Mouse (Mus musculus) kidney, embryonic 14.5 days (tissue): ENCODE results near the gene Slc27a5. TPM values are rescaled to one million over a fixed set of nuclear protein-coding genes. Genes with fewer than 3 reads are reported as not detected.

Experiments
- polyA plus RNA-seq: library from polyadenylated mRNA; unstranded; fragments of >200 nt; fragmentation: Nextera tagmentation; extraction: Ambion mirVana; gene quantifications from 2 replicates; pipeline ENCODE4 v1.2.1, GENCODE M21; 2014

The Slc27a5 gene
- polyA plus RNA-seq, 1 experiment from 2014 or later, result not detected

Other genes with a start within 250 kb of the Slc27a5 start
- gene Zscan18, start 194.6 kb downstream of the Slc27a5 start, polyA plus RNA-seq, result 6.1 and 9.3 TPM in 2 replicates
- gene Zfp329, start 179.3 kb downstream of the Slc27a5 start, polyA plus RNA-seq, result 18.5 and 19.8 TPM in 2 replicates
- gene Zfp110, start 163.4 kb downstream of the Slc27a5 start, polyA plus RNA-seq, result 20.9 and 33.2 TPM in 2 replicates
- gene Zfp128, start 117.0 kb downstream of the Slc27a5 start, polyA plus RNA-seq, result 4.0 and 4.5 TPM in 2 replicates
- gene Zscan22, start 100.4 kb downstream of the Slc27a5 start, polyA plus RNA-seq, result 17.7 and 22.1 TPM in 2 replicates
- gene Rps5, start 75.9 kb downstream of the Slc27a5 start, polyA plus RNA-seq, result 1,360 and 1,560 TPM in 2 replicates
- 0.47 and 0.76 TPM in 2 replicates for gene Rnf225, start 70.8 kb downstream of the Slc27a5 start, polyA plus RNA-seq
- 6.9 and 9.3 TPM in 2 replicates for gene Zfp324, start 32.4 kb downstream of the Slc27a5 start, polyA plus RNA-seq
- 6.2 and 10.7 TPM in 2 replicates for gene Zfp446, start 20.3 kb downstream of the Slc27a5 start, polyA plus RNA-seq
- gene Trim28, start 922 bp upstream of the Slc27a5 start, polyA plus RNA-seq, result 433 and 514 TPM in 2 replicates
- gene Zbtb45, start 11.8 kb upstream of the Slc27a5 start, polyA plus RNA-seq, result 19.8 and 29.6 TPM in 2 replicates
- gene Chmp2a, start 36.6 kb upstream of the Slc27a5 start, polyA plus RNA-seq, result 148 and 165 TPM in 2 replicates
- gene Ube2m, start 40.1 kb upstream of the Slc27a5 start, polyA plus RNA-seq, result 156 and 199 TPM in 2 replicates
- gene Mzf1, start 56.6 kb upstream of the Slc27a5 start, polyA plus RNA-seq, result 2.4 and 3.2 TPM in 2 replicates
- gene Vmn1r85, start 97.0 kb upstream of the Slc27a5 start, polyA plus RNA-seq, result not detected in 2 replicates
- gene Vmn1r86, start 121.7 kb upstream of the Slc27a5 start, polyA plus RNA-seq, result not detected in 2 replicates
- not detected in 2 replicates for gene Vmn1r87, start 142.0 kb upstream of the Slc27a5 start, polyA plus RNA-seq
- not detected in 2 replicates for gene Vmn1r88, start 161.4 kb upstream of the Slc27a5 start, polyA plus RNA-seq
- not detected in 2 replicates for gene Vmn1r89, start 214.8 kb upstream of the Slc27a5 start, polyA plus RNA-seq